Mouse (Mus musculus) 3134 (cell line): Measurements from ENCODE around the gene Syt15.
"Not testable (repeated sequence)": the region's sequence is repeated elsewhere in the genome, so short reads cannot be mapped to it uniquely, and the experiment has no call there.

Experiments used
- DNase-seq: peaks from one replicate; pipeline ENCODE4 v3.0.0-alpha.2; 2011; ENCODE audit warnings: low spot score; ENCODE audit not compliant: insufficient read length; ENCODE audit errors: extremely low read depth

The Syt15 gene

DNA sequence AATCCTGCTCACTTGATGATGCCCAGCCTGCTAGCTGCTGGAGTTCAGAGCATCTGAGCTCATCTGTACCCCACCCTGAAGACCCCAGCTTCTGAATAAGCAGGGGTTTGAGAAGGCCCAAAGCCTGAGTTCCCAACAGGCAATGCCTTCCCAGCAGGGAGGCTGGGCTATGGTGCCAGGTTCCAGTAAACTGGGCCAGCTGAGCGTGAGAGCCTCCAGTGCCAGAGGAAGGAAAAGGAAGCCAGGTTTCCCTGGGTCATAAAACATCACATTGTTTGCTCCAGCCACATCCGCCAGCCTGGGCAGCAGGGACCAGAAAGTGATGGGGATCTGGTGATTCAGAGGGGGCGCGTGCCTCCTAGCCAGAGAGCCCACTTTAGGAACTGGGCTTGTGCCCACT lies 7.2 kb downstream of the Syt15 start:
- no peak for DNase-seq

DNA sequence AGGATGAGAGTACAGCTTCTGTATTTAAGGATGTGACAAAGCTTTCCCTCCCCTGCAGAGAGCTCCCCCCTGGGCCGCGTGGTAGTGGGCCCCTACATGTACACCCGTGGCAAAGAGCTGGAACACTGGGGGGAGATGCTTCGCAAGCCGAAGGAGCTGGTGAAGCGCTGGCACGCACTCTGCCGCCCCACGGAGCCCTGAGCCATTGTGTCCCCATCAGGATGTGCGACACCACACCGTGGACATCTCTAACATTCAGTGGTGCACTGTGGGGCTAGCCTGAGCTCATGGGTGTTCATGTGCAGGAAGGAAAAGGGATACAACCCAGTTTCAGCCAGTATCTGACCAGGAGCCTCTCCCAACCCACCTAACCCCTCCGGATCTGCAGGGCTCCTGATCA lies 8.6 kb downstream of the Syt15 start:
- DNase-seq = no peak

DNA sequence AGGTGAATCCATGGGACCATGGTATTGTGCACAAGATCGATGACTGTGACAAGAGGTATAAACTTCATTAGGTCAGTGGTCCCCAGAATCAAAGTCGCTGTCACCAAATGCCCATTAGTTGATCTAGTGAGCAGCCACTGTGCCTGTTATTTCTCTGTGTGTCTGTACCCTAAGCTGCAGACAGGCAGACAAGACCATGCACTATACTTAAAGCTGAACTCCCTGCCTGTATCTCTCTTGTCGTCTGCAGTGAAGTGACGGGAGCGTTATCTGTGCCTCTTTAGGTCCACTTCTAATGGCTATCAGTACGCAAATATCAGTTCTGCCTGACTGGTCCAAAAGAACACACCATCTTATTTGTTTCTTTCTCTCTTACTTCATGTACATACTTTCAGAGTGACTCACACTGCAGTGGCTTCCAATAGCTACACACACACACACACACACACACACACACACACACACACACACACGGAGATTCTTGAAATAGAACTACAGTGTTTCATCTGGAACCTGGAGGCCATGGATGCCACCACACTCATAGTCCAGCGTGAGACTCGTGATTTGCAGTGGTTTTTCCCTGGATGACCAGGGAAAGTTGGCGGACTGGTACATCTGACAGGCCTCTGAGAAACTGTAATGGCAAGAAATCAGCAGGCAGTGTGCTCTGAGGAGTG lies 9.6 kb downstream of the Syt15 start:
- peak; percentile 74 for DNase-seq

DNA sequence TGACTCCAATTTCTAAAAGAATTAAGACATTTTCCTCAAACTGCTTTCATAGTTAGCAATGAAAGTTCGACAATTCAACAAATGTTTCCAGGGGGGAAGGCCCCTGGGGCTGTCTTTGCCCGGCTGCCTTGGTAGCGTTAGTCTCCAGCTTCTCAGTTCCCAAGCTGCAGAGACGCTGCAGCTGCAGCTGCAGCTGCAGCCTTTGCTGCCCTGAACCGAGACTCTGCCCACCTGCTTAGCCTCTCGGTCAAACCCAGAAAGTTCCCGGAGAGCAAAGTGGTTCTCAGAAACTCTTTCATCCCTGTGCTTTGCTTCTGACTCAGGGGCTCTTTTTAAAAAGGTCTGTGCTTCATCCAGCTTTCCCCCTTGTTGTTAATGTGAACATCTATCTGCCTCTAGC lies 12.9 kb downstream of the Syt15 start:
- DNase-seq = no peak

DNA sequence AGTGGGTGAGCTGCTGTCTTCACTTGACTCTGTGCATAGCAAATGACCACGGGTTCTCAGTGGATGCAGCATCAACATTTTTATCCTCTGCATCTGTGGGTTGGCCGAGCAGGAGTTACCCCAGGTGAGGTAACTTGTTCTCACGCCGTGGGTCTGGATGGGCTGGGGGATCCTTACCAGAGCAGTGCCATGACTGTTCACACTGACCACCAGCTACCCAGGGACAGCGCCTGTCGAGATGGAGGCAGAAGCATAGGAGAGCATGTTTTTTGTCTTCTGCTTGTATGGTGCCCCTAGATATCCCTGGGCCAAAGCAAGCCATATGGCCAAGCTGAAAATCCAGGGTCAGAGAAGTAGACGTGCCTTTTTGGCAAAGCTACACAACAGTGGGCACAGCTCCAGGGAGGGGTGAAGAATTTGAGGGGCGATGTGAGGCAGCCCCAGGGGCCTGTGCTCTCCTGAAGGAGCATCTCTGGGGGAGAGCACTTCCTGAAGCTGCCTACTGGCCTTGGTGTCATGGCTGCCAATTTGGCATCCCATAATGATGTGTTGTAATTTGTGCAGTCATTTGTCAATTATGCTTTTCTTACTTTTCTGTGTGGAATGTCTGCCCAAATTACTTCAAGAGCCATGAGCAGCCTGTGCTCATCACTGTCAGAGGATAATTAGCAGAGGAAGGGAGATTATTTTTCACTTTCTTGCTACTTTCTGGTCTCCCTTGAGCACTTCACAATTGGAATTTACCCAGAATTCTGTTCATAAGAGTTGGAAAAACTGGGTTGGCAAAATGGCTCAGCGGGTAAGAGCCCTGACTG lies 13.7 kb downstream of the Syt15 start:
- DNase-seq = no peak

DNA sequence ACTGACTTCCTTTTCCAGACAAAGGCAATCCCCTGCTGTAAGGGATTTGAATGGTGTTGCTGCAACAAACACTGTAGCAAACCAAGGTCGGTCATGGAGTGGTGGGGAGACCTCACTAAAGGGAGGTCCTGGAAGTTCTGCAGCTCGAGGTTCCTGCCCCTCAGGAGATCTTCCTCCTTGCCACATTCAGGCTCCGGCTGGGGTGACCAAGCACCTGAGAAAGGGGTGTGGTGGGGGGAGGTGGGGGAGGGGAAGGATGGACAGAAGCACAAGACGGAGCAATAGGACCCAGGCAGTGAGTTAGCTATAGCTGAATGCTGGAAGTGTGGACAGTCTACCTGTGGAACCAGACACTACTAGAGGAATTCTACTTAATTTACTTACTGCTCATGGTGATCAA lies 14.5 kb downstream of the Syt15 start:
- DNase-seq = no peak

DNA sequence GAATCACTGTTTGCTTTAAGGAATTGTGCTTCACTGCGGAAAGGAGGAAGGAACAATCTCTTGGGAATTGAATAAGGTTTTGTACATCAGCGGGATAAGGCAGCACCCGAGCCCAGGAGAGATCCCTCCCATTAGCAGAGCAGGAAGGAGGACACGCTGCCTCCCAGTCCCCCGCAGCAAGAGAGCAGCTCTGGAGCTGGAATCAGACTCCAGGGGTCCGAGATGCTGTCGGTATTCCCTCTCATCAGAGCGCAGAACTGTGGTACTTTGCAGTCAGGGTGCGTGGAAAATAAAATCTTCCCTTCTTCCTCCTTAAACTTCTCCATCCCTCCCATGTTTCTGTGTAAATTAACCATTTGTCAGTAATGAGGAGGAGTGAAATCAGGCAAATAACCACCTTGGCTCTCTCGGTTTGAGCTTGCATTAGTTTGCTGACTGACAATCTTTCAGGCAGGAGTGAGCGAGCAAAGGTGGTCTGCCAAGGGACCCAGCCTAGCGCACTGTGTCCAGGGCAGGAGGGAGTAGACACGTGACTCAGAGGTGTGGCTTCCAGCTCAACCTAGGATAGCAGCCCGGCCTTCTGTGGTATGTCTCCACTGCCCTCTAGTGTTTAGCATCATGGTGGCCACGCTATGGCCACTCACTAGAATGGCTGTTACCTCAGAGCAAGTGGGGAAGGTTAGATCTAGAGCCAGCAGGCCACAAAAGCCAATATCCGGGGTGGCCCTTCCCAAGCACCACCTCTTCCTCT lies 15.4 kb downstream of the Syt15 start:
- peak; percentile 43 for DNase-seq

DNA sequence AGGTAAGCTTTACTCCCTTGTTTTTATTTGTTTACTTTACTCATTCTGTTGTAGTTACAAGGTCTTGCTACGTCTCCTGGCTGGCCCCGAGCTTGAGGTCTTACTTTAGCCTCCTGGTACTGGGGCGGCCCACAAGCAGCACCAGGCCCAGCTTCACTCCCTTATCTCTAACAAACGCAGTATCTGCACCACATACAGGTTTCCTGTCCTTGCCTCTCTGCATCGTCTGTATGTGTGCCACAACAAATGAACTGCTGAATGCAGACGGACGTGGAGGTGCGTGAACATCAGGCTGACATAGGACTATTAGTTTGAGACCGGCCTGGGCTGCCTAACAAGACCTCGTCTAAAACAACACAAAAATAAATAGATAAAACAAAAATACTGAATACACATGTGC lies 20.9 kb downstream of the Syt15 start:
- DNase-seq = no peak

DNA sequence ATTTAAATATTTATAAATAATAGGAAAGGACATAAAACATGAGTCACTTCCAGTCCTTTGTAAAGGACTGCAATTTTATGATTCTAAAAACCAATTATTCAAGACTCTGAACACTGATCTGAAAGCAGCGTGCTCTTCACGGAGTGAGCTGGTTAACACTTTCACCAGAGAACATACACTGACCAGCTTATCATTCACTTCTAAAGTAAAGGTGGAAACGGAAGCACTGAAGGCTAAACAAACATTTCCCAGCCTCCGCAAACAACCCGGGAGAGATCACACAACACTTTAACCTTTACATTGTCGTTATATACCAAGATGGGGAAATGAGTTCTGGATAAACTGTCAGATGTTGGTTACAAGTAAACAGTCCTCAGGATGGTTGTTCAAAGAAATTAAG lies 21.3 kb downstream of the Syt15 start:
- no peak for DNase-seq

DNA sequence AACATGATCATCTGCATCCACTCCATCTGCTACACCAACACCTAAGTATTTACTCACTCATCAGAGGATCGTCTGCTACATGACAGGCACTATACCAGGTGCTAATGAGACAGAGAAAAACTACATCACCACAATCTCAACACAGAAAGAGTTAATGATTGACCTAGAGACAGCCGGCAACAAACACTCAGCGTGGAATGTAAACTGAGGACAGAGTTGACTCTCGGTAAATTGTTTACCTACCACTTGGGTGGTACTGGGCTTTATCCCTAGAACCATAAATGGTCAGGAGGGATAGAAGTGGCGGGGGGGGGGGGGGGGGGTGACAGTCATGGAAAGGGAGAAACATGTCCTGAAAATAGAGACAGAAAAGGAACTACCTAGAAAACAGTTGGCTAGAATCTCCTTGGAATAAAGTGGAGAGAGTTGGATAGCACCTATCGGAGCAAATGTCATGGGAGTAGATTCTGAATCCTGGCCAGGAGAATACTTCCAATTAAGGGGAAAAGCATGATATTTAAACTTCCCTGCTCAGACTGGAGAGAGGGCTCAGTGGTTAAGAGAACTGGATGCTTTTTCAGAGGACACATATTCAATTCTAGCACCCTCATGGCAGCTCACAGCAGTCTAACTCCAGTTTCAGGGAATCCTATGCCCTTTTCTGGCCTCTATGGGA lies 33.2 kb downstream of the Syt15 start:
- no peak for DNase-seq

DNA sequence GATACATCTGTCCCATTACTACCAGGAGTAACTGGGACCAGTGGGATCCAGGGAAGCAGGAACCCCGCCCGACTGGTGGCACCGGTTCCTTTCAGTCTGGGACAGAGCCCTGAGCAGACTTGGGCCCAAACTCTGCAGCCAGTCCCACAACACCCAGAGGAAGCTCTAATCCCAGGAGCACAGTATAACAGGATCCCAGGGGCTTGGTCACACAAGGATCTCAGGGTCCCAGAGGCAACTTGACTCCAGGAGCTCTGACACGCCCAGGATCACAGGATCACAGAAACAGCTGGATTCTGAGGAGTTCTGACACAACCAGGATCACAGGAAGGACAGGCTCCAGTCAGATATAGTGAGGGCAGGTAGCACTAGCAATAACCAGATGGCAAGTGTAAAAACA lies 33.9 kb downstream of the Syt15 start:
- DNase-seq = no peak

DNA sequence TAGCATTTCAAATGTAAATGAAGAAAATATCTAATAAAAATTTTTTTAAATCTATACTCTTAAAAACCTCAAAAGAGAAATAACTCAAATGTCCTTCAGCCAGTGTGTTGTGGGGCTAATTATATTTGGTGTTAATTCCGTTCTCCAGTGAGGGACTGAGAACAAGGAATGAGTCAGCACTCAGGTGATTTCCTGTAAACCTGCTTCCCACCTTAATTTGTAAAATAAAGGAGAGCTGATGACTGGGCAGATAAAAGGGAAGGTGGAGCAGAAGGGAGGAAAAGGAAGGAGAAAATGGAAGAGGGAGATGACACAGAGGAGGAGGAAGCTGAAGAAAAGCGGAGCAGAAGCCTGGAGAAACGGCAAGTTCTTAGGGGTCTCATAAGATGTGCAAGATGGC lies 39.1 kb downstream of the Syt15 start:
- not testable (repeated sequence) for DNase-seq

DNA sequence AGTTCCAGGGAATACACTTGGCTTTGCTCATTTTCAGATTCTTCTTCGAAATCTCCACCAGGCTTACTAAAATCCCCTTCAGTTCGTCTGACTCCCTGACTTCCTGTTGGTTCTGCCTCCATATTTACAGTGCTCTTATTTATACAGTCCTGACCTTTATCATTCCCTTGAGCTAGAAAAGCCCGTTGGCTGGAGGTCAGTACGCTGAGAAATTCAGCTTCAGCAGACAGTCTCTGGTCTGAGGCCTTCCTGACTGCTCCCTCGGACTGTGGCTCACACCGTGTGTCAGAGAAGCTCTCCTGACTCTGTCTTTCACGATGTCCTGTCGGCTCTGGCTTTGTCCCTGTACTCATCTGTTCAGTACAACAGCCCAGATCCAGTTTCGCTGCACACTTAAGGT lies 48.7 kb downstream of the Syt15 start:
- no peak for DNase-seq

DNA sequence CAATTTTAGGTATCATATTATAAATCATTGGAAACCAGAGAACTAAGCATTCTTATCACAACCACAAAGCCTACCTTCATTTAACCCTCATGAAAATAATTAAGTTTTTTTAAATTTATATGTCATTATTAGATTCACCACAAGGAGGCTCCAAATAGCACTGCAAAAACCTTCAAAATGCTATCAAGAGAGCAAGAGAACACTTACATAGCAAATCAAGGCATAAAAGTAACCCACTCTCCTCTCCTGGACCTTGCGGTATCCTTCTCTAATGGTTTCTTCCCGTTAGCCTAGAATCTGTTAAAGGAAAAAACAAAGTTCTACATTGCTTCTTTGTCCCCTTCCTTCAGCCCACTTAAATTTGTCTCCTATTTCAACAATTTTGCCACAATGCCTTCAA lies 53.9 kb downstream of the Syt15 start:
- DNase-seq = no peak

DNA sequence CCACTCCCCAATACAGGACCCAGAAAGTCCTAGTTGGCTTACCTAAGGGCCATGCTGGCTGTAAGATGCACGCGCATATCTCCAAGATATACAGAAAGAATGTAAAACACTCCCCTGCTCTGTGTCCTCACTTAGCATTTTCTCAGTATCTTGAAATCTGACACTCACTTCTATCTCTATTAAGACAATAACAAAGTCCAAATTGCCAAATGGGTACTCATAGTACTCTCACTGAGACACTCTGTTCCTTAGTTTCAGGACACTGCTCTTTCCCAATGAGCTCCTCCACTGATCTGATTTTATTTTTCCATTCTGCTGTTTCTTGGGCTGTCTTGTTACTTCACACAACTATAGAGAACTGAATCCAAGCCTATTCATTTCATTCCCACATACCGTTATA lies 54.7 kb downstream of the Syt15 start:
- no peak for DNase-seq

DNA sequence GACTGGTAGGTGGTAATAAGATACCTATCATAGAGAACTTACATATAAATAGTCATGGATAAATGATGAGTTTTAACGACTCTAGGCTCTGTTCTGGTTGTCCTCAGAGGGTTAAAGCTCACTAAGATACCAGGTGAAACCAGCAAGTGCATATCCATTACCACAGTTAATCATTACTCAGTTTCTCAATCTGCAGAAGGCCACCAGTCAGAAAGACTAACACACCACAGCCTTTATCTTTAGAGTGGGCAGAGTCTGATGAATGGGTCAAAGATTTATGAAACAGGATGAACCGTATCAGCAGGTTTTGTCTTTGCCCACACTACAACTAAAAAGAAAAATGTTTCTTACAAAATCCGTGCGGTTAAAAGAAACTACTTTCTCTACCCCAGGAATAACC lies 55.8 kb downstream of the Syt15 start:
- DNase-seq = no peak

DNA sequence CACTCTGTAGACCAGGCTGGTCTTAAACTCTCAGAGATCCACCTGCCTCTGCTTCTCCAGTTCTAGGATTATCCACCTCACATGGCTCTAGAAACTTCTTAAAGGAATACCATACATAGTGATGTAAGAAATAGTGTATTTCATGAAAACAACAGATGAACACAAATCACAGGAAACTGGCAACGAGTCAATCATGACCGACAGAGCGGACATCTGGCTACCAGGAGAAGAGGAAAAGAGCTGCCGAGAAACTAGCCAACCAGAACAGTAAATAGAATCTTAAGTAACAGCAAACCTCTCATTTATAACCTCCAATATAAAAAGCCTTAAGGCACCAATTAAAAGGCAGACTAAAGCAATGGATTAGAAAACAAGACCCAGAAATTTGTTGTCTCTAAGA lies 60.3 kb downstream of the Syt15 start:
- DNase-seq = no peak
